Mouse (Mus musculus): ENCODE measurements around the gene Cdc42se1. TPM values are rescaled to one million over a fixed set of nuclear protein-coding genes. Genes with fewer than 3 reads are reported as not detected.
A peak's percentile ranks its signal among the peaks of the same experiment; 100 is the strongest.

Gene Cdc42se1
- polyA plus RNA-seq, 1 experiment from 2014 or later: 59.4 TPM

GRCm38 (mm10) chr3:95218466-95219137, 9.9 kb upstream of the Cdc42se1 start:
- H3K9ac ChIP-seq (ENCODE audit: low read depth, low read length): no peak overlapping the region
- H3K4me1 ChIP-seq (replicated peaks; ENCODE audit: control insufficient read depth, insufficient read depth, low read length): 0 out of 2 replicates have a peak, but pooled peaks cover 4% of the 10 kb centered on the region
- WGBS: 78% methylated on average over 6 of the region's 6 CpGs
- peak overlapping the region; percentile 65 for H3K4me2 ChIP-seq (replicated peaks; ENCODE audit: low read depth)
- no peaks in the 10 kb centered on the region for H3K9me3 ChIP-seq (ENCODE audit: control insufficient read depth)
- peak overlapping the region; percentile 87; the same call in 1 of the 2 replicates for H3K4me3 ChIP-seq (ENCODE audit: low read depth, low read length)
- no peaks in the 10 kb centered on the region for H3K27me3 ChIP-seq (replicated peaks; ENCODE audit: control insufficient read depth, insufficient read depth, low read length)
- H3K36me3 ChIP-seq (ENCODE audit: control insufficient read depth, insufficient read depth): peaks cover 17% of the 10 kb centered on the region
- H3K27ac ChIP-seq (ENCODE audit: low read depth, low read length): peak overlapping the region; percentile 99
- no peak for TF ChIP-seq CTCF (IDR thresholded peaks at IDR 0.05; ENCODE audit: low read depth)
- no peak for ATAC-seq

GRCm38 (mm10) chr3:95223041-95223440, 5.5 kb upstream of the Cdc42se1 start:
- no peak for ATAC-seq
- H3K4me2 ChIP-seq (replicated peaks; ENCODE audit: low read depth): no peak overlapping the region
- H3K4me3 ChIP-seq (ENCODE audit: low read depth, low read length): no peak overlapping the region
- H3K9ac ChIP-seq (ENCODE audit: low read depth, low read length): no peak overlapping the region
- no peak overlapping the region for H3K27ac ChIP-seq (ENCODE audit: low read depth, low read length)
- no peak for TF ChIP-seq CTCF (IDR thresholded peaks at IDR 0.05; ENCODE audit: low read depth)
- peaks cover 8% of the 10 kb centered on the region for H3K36me3 ChIP-seq (ENCODE audit: control insufficient read depth, insufficient read depth)
- H3K27me3 ChIP-seq (replicated peaks; ENCODE audit: control insufficient read depth, insufficient read depth, low read length): no peaks in the 10 kb centered on the region
- no peaks in the 10 kb centered on the region for H3K4me1 ChIP-seq (replicated peaks; ENCODE audit: control insufficient read depth, insufficient read depth, low read length)
- WGBS: 98% methylated on average over 2 of the region's 2 CpGs
- H3K9me3 ChIP-seq (ENCODE audit: control insufficient read depth): no peaks in the 10 kb centered on the region

DNA sequence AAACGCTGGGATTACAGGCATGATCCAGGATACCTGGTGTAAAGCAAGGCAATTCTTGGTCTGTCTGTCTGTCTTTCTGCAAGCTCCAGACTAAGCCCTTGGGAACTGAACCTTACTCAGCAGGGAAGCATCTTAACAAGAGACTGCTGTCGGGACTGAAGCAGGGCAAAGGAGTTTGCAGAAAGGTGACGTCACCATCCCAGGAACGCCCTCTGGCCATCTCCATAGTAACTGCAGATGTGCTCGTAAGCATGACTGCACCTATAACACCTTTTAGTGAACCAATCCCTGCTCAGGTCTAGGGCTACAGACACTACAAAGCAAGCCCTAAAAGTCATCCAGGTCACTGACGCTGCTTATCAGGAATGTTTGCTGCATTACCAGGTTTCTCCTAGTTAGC, 4.2 kb upstream of the Cdc42se1 start:
- peak; percentile 12; the same call in 1 of the 2 replicates for ATAC-seq
- Histone ChIP-seq H3K4me3 (ENCODE audit: low read depth, low read length) (no peak overlapping the region), H3K9me3 (ENCODE audit: control insufficient read depth) (no peaks in the 10 kb centered on the region), H3K4me2 (replicated peaks; ENCODE audit: low read depth) (no peak overlapping the region), H3K36me3 (ENCODE audit: control insufficient read depth, insufficient read depth) (peaks cover 5% of the 10 kb centered on the region), H3K4me1 (replicated peaks; ENCODE audit: control insufficient read depth, insufficient read depth, low read length) (no peaks in the 10 kb centered on the region), H3K27me3 (replicated peaks; ENCODE audit: control insufficient read depth, insufficient read depth, low read length) (no peaks in the 10 kb centered on the region), H3K27ac (ENCODE audit: low read depth, low read length) (no peak overlapping the region), H3K9ac (ENCODE audit: low read depth, low read length) (no peak overlapping the region)
- TF ChIP-seq CTCF (IDR thresholded peaks at IDR 0.05; ENCODE audit: low read depth): no peak
- 34% methylated on average over 6 of the region's 6 CpGs for WGBS

DNA sequence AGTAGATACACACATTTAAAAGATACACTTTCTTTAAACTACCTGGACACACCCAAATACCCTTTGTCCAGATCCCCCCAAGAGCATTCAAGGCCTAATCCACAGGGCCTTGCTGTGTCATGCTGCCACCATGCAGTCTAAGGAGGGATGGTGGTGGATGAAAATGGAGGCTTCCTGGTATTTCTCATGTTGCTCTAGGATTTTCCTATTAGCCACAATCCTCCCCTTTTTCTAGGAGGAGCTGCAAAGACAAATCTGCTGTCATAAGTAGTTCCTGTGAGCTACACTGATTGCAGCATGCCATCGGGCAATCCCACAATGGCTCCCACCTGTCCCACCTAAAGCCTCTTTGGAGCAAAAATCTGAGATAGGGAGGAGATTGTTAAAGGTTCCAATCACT, 1.3 kb upstream of the Cdc42se1 start:
- peak overlapping the region; percentile 93 for H3K4me2 ChIP-seq (replicated peaks; ENCODE audit: low read depth)
- WGBS: 3% methylated on average over 1 of the region's 1 CpGs
- no peaks in the 10 kb centered on the region for H3K9me3 ChIP-seq (ENCODE audit: control insufficient read depth)
- H3K9ac ChIP-seq (ENCODE audit: low read depth, low read length): no peak overlapping the region
- peaks cover 7% of the 10 kb centered on the region; the same call in 1 of the 2 replicates for H3K36me3 ChIP-seq (ENCODE audit: control insufficient read depth, insufficient read depth)
- peaks cover 9% of the 10 kb centered on the region for H3K4me1 ChIP-seq (replicated peaks; ENCODE audit: control insufficient read depth, insufficient read depth, low read length)
- no peaks in the 10 kb centered on the region for H3K27me3 ChIP-seq (replicated peaks; ENCODE audit: control insufficient read depth, insufficient read depth, low read length)
- no peak for ATAC-seq
- H3K27ac ChIP-seq (ENCODE audit: low read depth, low read length): no peak overlapping the region
- no peak for TF ChIP-seq CTCF (IDR thresholded peaks at IDR 0.05; ENCODE audit: low read depth)
- H3K4me3 ChIP-seq (ENCODE audit: low read depth, low read length): peak overlapping the region; percentile 78; the same call in 1 of the 2 replicates

DNA sequence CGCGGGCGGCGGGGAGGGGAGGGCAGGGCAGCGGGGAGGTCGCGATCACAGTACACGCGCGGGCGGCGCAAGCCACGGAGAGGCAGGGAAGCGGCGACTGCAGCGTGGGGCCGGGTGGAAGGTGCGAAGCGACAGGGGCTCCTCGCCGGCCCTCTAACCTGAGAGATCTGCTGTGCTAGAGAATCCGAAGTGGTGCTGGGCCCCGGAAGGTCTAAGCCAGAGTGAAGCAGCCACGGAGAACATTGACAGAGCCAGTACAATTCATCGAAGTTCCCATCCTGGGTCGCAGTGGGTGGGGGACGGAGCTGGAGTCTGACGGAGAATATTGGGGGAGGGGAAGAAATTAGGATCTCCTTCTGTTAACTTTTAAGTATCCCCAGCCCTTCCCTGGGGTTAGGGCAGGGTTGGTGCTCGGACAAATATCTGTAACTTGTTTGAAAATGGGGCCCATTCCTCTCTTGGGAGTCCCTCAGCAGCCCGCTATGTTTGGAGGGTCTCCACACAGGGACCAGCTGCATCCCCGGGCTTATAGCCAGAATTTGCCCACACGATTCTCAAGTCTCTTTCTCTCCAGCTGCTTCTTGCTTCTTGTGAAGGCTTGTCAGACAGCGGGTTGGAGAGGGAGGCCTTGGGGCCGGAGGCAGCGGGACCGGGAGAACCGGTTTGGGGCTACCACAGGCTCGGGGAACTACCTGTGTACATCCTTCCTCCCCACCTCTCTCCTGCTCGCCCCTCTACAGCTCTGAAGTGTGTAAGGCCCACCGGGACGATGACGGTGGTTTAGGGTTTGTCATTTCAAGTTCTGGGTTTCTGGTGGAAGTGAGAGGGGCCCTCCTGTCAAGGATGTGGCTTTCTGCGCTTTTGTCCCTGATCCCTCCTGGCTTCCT, 605 bp downstream of the Cdc42se1 start:
- Histone ChIP-seq H3K4me1 (replicated peaks; ENCODE audit: control insufficient read depth, insufficient read depth, low read length) (peaks cover 9% of the 10 kb centered on the region), H3K4me3 (ENCODE audit: low read depth, low read length) (peak overlapping the region; percentile 78), H3K9me3 (ENCODE audit: control insufficient read depth) (no peaks in the 10 kb centered on the region), H3K27me3 (replicated peaks; ENCODE audit: control insufficient read depth, insufficient read depth, low read length) (no peaks in the 10 kb centered on the region), H3K36me3 (ENCODE audit: control insufficient read depth, insufficient read depth) (peaks cover 24% of the 10 kb centered on the region), H3K9ac (ENCODE audit: low read depth, low read length) (peak overlapping the region; percentile 89), H3K27ac (ENCODE audit: low read depth, low read length) (peak overlapping the region; percentile 94), H3K4me2 (replicated peaks; ENCODE audit: low read depth) (peak overlapping the region; percentile 93)
- WGBS: under 1% methylated on average over 43 of the region's 43 CpGs
- TF ChIP-seq CTCF (IDR thresholded peaks at IDR 0.05; ENCODE audit: low read depth): no peak
- ATAC-seq: peak; percentile 48

- Histone ChIP-seq H3K4me2 (replicated peaks; ENCODE audit: low read depth) (peak overlapping the region; percentile 93), H3K9me3 (ENCODE audit: control insufficient read depth) (no peaks in the 10 kb centered on the region), H3K27ac (ENCODE audit: low read depth, low read length) (peak overlapping the region; percentile 94), H3K9ac (ENCODE audit: low read depth, low read length) (peak overlapping the region; percentile 89), H3K4me1 (replicated peaks; ENCODE audit: control insufficient read depth, insufficient read depth, low read length) (peaks cover 9% of the 10 kb centered on the region), H3K27me3 (replicated peaks; ENCODE audit: control insufficient read depth, insufficient read depth, low read length) (no peaks in the 10 kb centered on the region), H3K36me3 (ENCODE audit: control insufficient read depth, insufficient read depth) (peaks cover 32% of the 10 kb centered on the region), H3K4me3 (ENCODE audit: low read depth, low read length) (peak overlapping the region; percentile 78)
- no peak for TF ChIP-seq CTCF (IDR thresholded peaks at IDR 0.05; ENCODE audit: low read depth)
- 2% methylated on average over 13 of the region's 13 CpGs for WGBS
- ATAC-seq: peak; percentile 69
Measured at GRCm38 (mm10) chr3:95229781-95230494, 1.4 kb downstream of the Cdc42se1 start.

All from intestine, postnatal 0 days (tissue).